Mouse (Mus musculus) liver, embryonic 14.5 days (tissue): ENCODE results near the gene Entpd2.

Source experiments
- CTCF ChIP-seq: IDR thresholded peaks from 2 replicates; pipeline ENCODE4 v1.5.1; 2016; ENCODE audit warnings: antibody characterized with exemption, low read depth, control low read depth
- EP300 ChIP-seq: IDR thresholded peaks from 2 replicates; pipeline ENCODE4 v1.6.1; 2016; ENCODE audit warnings: antibody characterized with exemption, low read depth

DNA sequence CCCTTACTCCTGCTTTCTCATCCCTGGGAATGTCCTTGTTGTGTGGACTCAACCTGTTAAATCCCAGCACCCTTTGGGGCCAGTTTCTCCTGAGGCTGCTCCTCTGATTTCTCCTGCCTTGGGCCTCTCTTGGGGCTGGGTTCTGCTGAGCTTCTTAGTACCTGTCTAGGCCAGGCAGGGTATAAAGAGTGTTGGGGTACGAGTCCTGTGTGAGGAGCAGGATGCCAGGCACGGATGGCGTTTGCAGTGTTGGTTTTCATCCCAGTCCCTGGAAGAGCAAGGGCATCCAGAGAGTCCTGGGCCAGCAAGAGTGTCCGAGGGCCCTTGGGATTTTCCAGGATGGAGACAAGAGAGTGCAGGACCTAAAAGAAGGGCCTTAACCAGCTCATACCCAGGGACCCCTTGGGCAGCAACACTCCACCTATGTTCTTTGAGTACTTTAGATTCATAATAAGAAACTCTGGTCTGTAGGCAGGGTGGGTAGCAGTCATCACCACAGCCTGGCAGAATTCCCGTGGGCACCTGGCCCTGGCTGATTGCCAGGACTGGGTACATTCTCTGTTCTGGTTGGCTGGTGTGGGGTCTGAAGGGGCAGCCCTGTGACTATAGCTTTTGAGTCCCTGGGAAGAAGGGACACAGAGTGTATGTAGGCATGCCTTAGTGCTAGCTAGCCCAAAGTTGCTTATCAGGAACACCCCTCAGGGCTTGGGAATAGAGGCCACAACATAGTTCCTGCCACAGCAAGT lies 33.9 kb downstream of the Entpd2 start:
- TF ChIP-seq CTCF (no peak), EP300 (no peak)
